Comparison of ENCODE assay signal across 11 mouse cellular contexts in the genomic region with DNA sequence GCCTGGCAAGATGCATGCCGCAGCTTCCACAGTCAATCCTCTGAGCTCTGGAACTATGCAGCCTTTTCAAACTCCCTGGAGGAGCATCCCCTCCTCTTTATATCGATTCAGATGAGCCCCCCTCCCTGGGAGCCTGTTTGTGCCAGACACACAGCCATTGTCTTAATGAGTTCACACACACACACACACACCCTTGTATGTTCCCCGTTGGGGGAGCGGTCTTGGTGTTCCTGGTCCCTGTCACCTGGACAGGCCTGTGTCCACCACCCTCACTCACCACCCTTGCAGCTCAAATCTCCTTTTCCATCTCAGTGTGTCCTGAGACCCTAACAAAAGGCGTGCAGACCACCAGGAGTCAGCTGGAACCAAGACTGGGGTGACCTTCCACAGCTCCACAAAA. TPM values are rescaled to one million over a fixed set of nuclear protein-coding genes. Genes with fewer than 3 reads are reported as not detected.
DNase-seq lines count a peak whose midpoint lies in the region; ATAC-seq and TF ChIP-seq lines count a peak whose summit lies in the region.
"Had no signal": no experiment of that assay in that cellular context is flagged by ENCODE, and none has a peak within 500 bp of the region (broad histone marks: within the 10 kb centered on the region; RNA-seq: fewer than 3 reads in every experiment).

No protein-coding gene starts in this region.

- no peak for TF ChIP-seq CTCF in layer of hippocampus, adult 2 months (conservative IDR thresholded peaks at IDR 0.05)

- H3K27me3 ChIP-seq in forebrain, embryonic 11.5 days (ENCODE audit: control insufficient read depth, insufficient read depth, low read length): peaks cover 11% of the 10 kb centered on the region
- H3K27me3 ChIP-seq in hindbrain, embryonic 16.5 days (replicated peaks; ENCODE audit: control insufficient read depth, insufficient read depth, low read length): no peaks in the 10 kb centered on the region
- 0 out of 2 replicates have a peak, but pooled peaks cover 2% of the 10 kb centered on the region for H3K27me3 ChIP-seq in neural tube, embryonic 14.5 days (ENCODE audit: control insufficient read depth, insufficient read depth, low read length)

- H3K4me1 ChIP-seq in forebrain, embryonic 11.5 days (replicated peaks; ENCODE audit: control insufficient read depth, insufficient read depth, low read length): peaks cover 21% of the 10 kb centered on the region
- H3K4me1 ChIP-seq in hindbrain, embryonic 16.5 days (ENCODE audit: control insufficient read depth, insufficient read depth, low read depth, low read length): peaks cover 32% of the 10 kb centered on the region
- peaks cover 20% of the 10 kb centered on the region; the same call in 1 of the 2 replicates for H3K4me1 ChIP-seq in neural tube, embryonic 14.5 days (ENCODE audit: control insufficient read depth, insufficient read depth, low read length)

- peak overlapping the region; percentile 94 for H3K4me2 ChIP-seq in forebrain, embryonic 11.5 days (ENCODE audit: low read depth, low read length, severe bottlenecking)
- peak overlapping the region; percentile 80 for H3K4me2 ChIP-seq in hindbrain, embryonic 16.5 days (ENCODE audit: low read length)
- H3K4me2 ChIP-seq in neural tube, embryonic 14.5 days (ENCODE audit: low read depth, low read length): peak overlapping the region; percentile 80

- peak overlapping the region; percentile 83 for H3K9ac ChIP-seq in forebrain, embryonic 11.5 days (ENCODE audit: low read length)
- peak overlapping the region; percentile 90 for H3K9ac ChIP-seq in hindbrain, embryonic 16.5 days (ENCODE audit: low read depth, low read length)
- H3K9ac ChIP-seq in neural tube, embryonic 14.5 days (replicated peaks; ENCODE audit: low read depth, low read length): peak overlapping the region; percentile 74

- H3K9me3 ChIP-seq in forebrain, embryonic 11.5 days (ENCODE audit: control insufficient read depth, low read length): no peaks in the 10 kb centered on the region
- no peaks in the 10 kb centered on the region for H3K9me3 ChIP-seq in hindbrain, embryonic 16.5 days (ENCODE audit: control insufficient read depth, low read length)
- H3K9me3 ChIP-seq in neural tube, embryonic 14.5 days (ENCODE audit: control insufficient read depth, low read length): no peaks in the 10 kb centered on the region

- ATAC-seq in forebrain, embryonic 11.5 days (replicated peaks; ENCODE audit: low FRiP score): no peak
- peak; percentile 18; the same call in 1 of the 2 replicates for ATAC-seq in hindbrain, embryonic 16.5 days
- ATAC-seq in neural tube, embryonic 14.5 days (ENCODE audit: low read depth): no peak

- H3K36me3 ChIP-seq in forebrain, embryonic 11.5 days (ENCODE audit: control insufficient read depth, insufficient read depth, low read length): no peaks in the 10 kb centered on the region
- no peaks in the 10 kb centered on the region for H3K36me3 ChIP-seq in hindbrain, embryonic 16.5 days (ENCODE audit: control insufficient read depth, insufficient read depth, low read length)
- H3K36me3 ChIP-seq in neural tube, embryonic 14.5 days (ENCODE audit: control insufficient read depth, insufficient read depth, low read length): no peaks in the 10 kb centered on the region

- no peak for DNase-seq in layer of hippocampus, adult 2 months (ENCODE audit: low spot score in 2 of 2)
- no peak for DNase-seq in layer of hippocampus, adult 8-10 months (ENCODE audit: low spot score in 2 of 2)
- DNase-seq in forebrain, embryonic 11.5 days (ENCODE audit: low spot score): no peak
- no peak for DNase-seq in thymus, postnatal 0 days (ENCODE audit: low spot score)
- DNase-seq in c-Kit-positive CD71-positive TER-119-positive erythroid progenitor cells, embryonic 14.5 days (ENCODE audit: low spot score): no peak
- DNase-seq: adrenal gland, postnatal 25 days; layer of hippocampus, postnatal 36 days; lung, postnatal 14 days; thymus, postnatal 25 days had no signal

- H3K27ac ChIP-seq in layer of hippocampus, adult 2 months: peak overlapping the region; percentile 28; the same call in 1 of the 2 replicates
- 0 out of 2 replicates have a peak overlapping the region, but pooled peaks have one; percentile 18 for H3K27ac ChIP-seq in forebrain, embryonic 11.5 days (ENCODE audit: low read depth, low read length)
- H3K27ac ChIP-seq in hindbrain, embryonic 16.5 days (ENCODE audit: low read depth, low read length): peak overlapping the region; percentile 96
- H3K27ac ChIP-seq in neural tube, embryonic 14.5 days (ENCODE audit: low read depth, low read length): peak overlapping the region; percentile 94

- H3K4me3 ChIP-seq in layer of hippocampus, adult 2 months: peak overlapping the region; percentile 62; the same call in 1 of the 2 replicates
- H3K4me3 ChIP-seq in forebrain, embryonic 11.5 days (ENCODE audit: low read depth, low read length): peak overlapping the region; percentile 79
- peak overlapping the region; percentile 82 for H3K4me3 ChIP-seq in hindbrain, embryonic 16.5 days (ENCODE audit: low read length)
- H3K4me3 ChIP-seq in neural tube, embryonic 14.5 days (ENCODE audit: low read depth, low read length): peak overlapping the region; percentile 70

- WGBS in forebrain, embryonic 11.5 days: 35% methylated on average over 5 of the region's 5 CpGs
- WGBS in hindbrain, embryonic 16.5 days: 15% methylated on average over 5 of the region's 5 CpGs
- 12% methylated on average over 5 of the region's 5 CpGs for WGBS in neural tube, embryonic 14.5 days

RNA-seq across cellular contexts. Expression of gene Cux2, which starts 2.1 kb away (rescaled TPM):
- total RNA-seq in layer of hippocampus, adult 2 months (2021): 10 to 100 TPM; 30.0 to 30.9 TPM
- total RNA-seq in layer of hippocampus, adult 8-10 months (2022): 10 to 100 TPM; 41.0 to 48.6 (median 45.2) TPM
- polyA plus RNA-seq in forebrain, embryonic 11.5 days (2014; fragmentation: Nextera tagmentation; extraction: Ambion mirVana): 11.3 and 13.2 TPM in 2 replicates
- polyA plus RNA-seq in hindbrain, embryonic 16.5 days (2015; fragmentation: Nextera tagmentation; extraction: Ambion mirVana): 16.7 and 18.7 TPM in 2 replicates
- polyA plus RNA-seq in neural tube, embryonic 14.5 days (2014; fragmentation: Nextera tagmentation; extraction: Ambion mirVana): 25.6 and 31.3 TPM in 2 replicates
- polyA plus RNA-seq in thymus, postnatal 0 days (2015; fragmentation: Nextera tagmentation; extraction: Ambion mirVana): 0.14 and 0.17 TPM in 2 replicates

RNA-seq across cellular contexts. Expression of gene Myl2, which starts 53.0 kb away (rescaled TPM):
- under 1 TPM in 1 of 2 experiments, not detected in 1; 0.88 TPM for total RNA-seq in layer of hippocampus, adult 2 months (2021)
- 1 to 10 TPM in 3 of 4 experiments, under 1 TPM in 1; 0.80 to 4.7 (median 2.9) TPM for total RNA-seq in layer of hippocampus, adult 8-10 months (2022)
- not detected in 2 replicates for polyA plus RNA-seq in forebrain, embryonic 11.5 days (2014; fragmentation: Nextera tagmentation; extraction: Ambion mirVana)
- 1.9 and 2.7 TPM in 2 replicates for polyA plus RNA-seq in hindbrain, embryonic 16.5 days (2015; fragmentation: Nextera tagmentation; extraction: Ambion mirVana)
- polyA plus RNA-seq in neural tube, embryonic 14.5 days (2014; fragmentation: Nextera tagmentation; extraction: Ambion mirVana): 0.86 TPM in 1 of 2 replicates, not detected in the other
- polyA plus RNA-seq in thymus, postnatal 0 days (2015; fragmentation: Nextera tagmentation; extraction: Ambion mirVana): 1.3 and 1.7 TPM in 2 replicates
- total RNA-seq: adrenal gland, postnatal 25 days had no signal

Comparison
In these comparisons a context has a peak if more than half of its experiments do, and no peak if none do; other contexts are left out.
1. H3K27ac ChIP-seq: peak in every context shown above with its lines; median percentile 96 in hindbrain, embryonic 16.5 days; 94 in neural tube, embryonic 14.5 days; 28 in layer of hippocampus, adult 2 months; 18 in forebrain, embryonic 11.5 days.
2. RNA of gene Cux2, which starts 2.1 kb away (polyA plus RNA-seq): 25.6 to 31.3 TPM in neural tube, embryonic 14.5 days, 16.7 to 18.7 TPM in hindbrain, embryonic 16.5 days and 11.3 to 13.2 TPM in forebrain, embryonic 11.5 days; 0.14 to 0.17 TPM in thymus, postnatal 0 days; every median in the first group is over 10 times any median in the second.
3. Peak in every context shown above with its lines, with median percentiles within 50 percentile points of each other: H3K4me3 ChIP-seq, H3K4me2 ChIP-seq and H3K9ac ChIP-seq.